Mouse (Mus musculus): ENCODE measurements around the gene Atf3. TPM values are rescaled to one million over a fixed set of nuclear protein-coding genes. Genes with fewer than 3 reads are reported as not detected.

The Atf3 gene
- polyA plus RNA-seq, 1 experiment, result 0.16 TPM

DNA sequence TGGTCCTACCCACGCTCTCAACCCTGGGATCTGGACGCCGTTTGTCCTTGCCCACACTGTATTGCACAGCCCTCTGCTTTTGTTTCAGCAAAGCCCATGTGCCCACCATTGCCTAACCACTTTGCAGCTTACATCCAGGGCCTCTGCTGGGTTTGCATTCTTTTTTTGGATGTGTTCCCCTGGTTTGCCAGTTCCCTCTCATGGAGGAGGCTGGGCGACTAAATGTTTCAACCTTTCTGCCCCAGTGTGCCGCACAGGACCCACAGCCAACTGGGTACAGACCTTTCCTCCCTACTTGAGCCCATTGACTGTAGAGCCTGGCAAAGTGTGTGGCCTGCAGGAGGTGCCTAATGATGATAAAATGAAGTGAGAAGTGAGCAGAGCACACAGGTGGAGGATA lies 38.3 kb upstream of the Atf3 start:
- Histone ChIP-seq H3K9me3 (ENCODE audit: control insufficient read depth, low read length) (no peaks in the 10 kb centered on the region), H3K36me3 (ENCODE audit: control insufficient read depth) (no peaks in the 10 kb centered on the region), H3K4me1 (ENCODE audit: control insufficient read depth) (no peaks in the 10 kb centered on the region), H3K27me3 (ENCODE audit: control insufficient read depth) (peaks cover 10% of the 10 kb centered on the region), H3K4me3 (replicated peaks) (no peak overlapping the region)
- no peak for TF ChIP-seq TAL1 (IDR thresholded peaks at IDR 0.05; ENCODE audit: low read length)
- no peak for TF ChIP-seq GATA1 (IDR thresholded peaks at IDR 0.05; ENCODE audit: low read length)

DNA sequence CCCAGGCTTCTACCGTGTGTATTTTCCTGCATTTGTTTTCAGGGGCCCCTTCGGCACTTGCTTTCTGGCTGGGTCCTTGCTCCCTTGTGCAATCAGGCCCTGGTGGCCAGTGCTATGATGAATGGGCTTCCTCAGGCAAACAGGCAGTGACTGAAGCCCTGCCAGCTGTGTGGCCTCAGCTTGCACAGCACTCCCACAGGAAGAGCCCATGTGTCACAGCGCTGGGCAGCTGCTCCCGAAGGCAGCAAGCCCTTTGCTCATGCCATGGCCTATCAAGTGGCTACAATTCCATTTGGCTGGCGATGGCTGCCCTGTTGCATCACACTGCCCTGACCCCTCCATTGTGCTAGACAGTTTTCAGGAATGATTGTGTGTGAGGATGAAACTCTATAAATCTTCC lies 36.6 kb upstream of the Atf3 start:
- peaks cover under 1% of the 10 kb centered on the region; the same call in 1 of the 2 replicates for H3K27me3 ChIP-seq (ENCODE audit: control insufficient read depth)
- TF ChIP-seq TAL1 (IDR thresholded peaks at IDR 0.05; ENCODE audit: low read length) (no peak), GATA1 (IDR thresholded peaks at IDR 0.05; ENCODE audit: low read length) (no peak)
- H3K4me3 ChIP-seq (replicated peaks), result no peak overlapping the region
- H3K9me3 ChIP-seq (ENCODE audit: control insufficient read depth, low read length), result no peaks in the 10 kb centered on the region
- H3K4me1 ChIP-seq (ENCODE audit: control insufficient read depth), result no peaks in the 10 kb centered on the region
- no peaks in the 10 kb centered on the region for H3K36me3 ChIP-seq (ENCODE audit: control insufficient read depth)

DNA sequence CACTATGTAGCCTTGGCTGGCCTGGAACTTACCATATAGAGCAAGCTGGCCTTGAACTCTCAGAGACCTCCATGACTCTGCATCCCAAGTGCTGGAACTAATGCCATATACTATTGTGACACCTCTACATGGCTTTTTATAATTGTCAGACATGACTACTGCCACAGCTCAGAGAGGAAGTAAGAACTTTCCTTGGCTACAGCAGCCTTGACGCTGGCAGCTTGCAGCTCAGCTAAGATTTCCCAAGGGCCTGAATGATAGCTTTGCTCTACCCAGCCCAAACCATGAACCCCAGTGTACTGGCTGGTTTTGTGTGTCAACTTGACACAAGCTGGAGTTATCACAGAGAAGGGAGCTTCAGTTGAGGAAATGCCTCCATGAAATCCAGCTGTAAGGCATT lies 35.8 kb upstream of the Atf3 start:
- TF ChIP-seq GATA1 (IDR thresholded peaks at IDR 0.05; ENCODE audit: low read length), result no peak
- no peak for TF ChIP-seq TAL1 (IDR thresholded peaks at IDR 0.05; ENCODE audit: low read length)
- no peaks in the 10 kb centered on the region for H3K36me3 ChIP-seq (ENCODE audit: control insufficient read depth)

DNA sequence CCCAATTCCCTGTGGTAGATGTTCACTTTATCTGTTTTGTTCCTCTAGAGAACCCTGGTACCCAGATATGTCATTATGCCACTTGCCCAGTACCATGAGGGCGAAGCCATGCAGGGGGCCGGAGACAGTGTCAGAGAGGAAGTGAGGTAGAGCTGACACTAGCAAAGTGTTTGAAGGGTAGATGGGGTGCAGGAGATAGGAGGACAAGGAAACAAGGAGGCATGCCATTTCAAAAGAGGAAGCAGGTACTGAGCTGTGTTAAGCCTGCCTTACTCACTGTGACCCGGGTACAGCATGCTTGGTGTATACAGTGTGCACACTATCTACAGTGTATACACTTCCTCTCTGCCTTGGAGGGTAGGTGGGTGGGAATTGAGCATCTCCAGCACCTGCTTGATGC lies 32.1 kb upstream of the Atf3 start:
- no peaks in the 10 kb centered on the region for H3K4me1 ChIP-seq (ENCODE audit: control insufficient read depth)
- no peak overlapping the region for H3K4me3 ChIP-seq (replicated peaks)
- TF ChIP-seq GATA1 (IDR thresholded peaks at IDR 0.05; ENCODE audit: low read length) (no peak), TAL1 (IDR thresholded peaks at IDR 0.05; ENCODE audit: low read length) (no peak)
- no peaks in the 10 kb centered on the region for H3K36me3 ChIP-seq (ENCODE audit: control insufficient read depth)
- H3K27me3 ChIP-seq (ENCODE audit: control insufficient read depth), result no peaks in the 10 kb centered on the region
- H3K9me3 ChIP-seq (ENCODE audit: control insufficient read depth, low read length), result no peaks in the 10 kb centered on the region

More for the DNA sequence above, 35.8 kb upstream of the Atf3 start:
- Histone ChIP-seq H3K4me1 (ENCODE audit: control insufficient read depth) (no peaks in the 10 kb centered on the region), H3K4me3 (replicated peaks) (no peak overlapping the region), H3K9me3 (ENCODE audit: control insufficient read depth, low read length) (no peaks in the 10 kb centered on the region), H3K27me3 (ENCODE audit: control insufficient read depth) (no peaks in the 10 kb centered on the region)

DNA sequence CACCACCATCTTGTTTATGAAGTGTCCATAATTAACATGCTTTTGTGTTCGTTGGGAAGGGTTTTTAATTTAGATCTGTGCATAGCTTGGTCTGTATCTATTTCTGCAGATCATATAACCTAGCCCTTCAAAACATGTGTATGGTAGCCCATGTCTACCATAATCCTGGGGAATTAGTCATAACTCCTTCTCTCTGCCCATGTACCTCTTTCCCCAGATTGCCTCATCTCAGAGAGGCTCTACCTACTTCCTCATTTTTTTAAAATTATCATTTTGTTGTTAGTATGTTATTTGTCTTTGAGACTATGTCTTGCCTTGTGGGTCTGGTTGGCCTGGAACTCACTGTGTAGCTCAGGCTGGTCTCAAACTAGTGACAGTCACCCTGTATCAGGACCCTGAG lies 30.6 kb upstream of the Atf3 start:
- Histone ChIP-seq H3K9me3 (ENCODE audit: control insufficient read depth, low read length) (no peaks in the 10 kb centered on the region), H3K4me1 (ENCODE audit: control insufficient read depth) (no peaks in the 10 kb centered on the region), H3K36me3 (ENCODE audit: control insufficient read depth) (no peaks in the 10 kb centered on the region), H3K27me3 (ENCODE audit: control insufficient read depth) (no peaks in the 10 kb centered on the region), H3K4me3 (replicated peaks) (no peak overlapping the region)
- no peak for TF ChIP-seq TAL1 (IDR thresholded peaks at IDR 0.05; ENCODE audit: low read length)
- TF ChIP-seq GATA1 (IDR thresholded peaks at IDR 0.05; ENCODE audit: low read length), result no peak

DNA sequence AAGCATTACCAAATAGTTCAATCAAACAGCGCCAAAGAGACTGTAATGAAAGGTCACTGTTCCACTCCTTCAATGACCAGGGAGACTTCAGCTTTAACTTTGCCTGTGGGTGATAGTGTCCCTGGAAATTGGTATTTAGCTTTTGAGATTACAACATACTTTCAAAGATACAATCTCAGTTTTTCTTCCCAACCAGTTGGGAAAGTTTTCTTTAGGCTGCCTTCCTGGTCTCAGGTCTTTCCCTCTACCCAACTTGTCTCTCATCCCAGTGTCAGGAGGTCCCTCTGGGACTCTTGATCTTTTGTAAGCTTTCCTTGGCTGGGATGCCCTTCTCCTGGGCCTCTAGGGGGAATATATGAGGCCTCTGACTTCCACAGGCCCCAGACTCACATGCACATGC lies 29.7 kb upstream of the Atf3 start:
- H3K27me3 ChIP-seq (ENCODE audit: control insufficient read depth), result no peaks in the 10 kb centered on the region
- H3K4me3 ChIP-seq (replicated peaks), result no peak overlapping the region
- H3K4me1 ChIP-seq (ENCODE audit: control insufficient read depth), result no peaks in the 10 kb centered on the region
- H3K9me3 ChIP-seq (ENCODE audit: control insufficient read depth, low read length), result no peaks in the 10 kb centered on the region
- TF ChIP-seq GATA1 (IDR thresholded peaks at IDR 0.05; ENCODE audit: low read length), result no peak
- no peak for TF ChIP-seq TAL1 (IDR thresholded peaks at IDR 0.05; ENCODE audit: low read length)
- H3K36me3 ChIP-seq (ENCODE audit: control insufficient read depth), result no peaks in the 10 kb centered on the region

DNA sequence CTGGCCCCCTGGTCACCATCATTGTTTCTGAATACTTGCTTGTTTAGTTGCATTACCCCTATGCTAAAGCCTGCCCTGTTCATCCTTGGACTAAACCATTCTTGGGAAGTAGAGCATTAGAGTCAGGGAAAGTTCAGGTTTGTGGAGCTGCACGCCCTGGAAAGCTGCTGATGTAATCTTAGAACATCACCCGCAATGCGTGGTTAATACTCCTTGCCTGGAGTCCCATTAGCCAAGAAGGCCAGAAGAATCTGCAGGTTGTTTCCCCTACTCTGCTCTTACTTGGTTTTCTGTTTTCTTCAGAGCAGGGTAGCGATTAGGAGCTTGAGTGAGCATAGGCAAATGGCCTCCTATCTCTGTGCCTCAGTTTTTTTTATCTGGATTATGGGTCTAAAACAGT lies 26.0 kb upstream of the Atf3 start:
- H3K36me3 ChIP-seq (ENCODE audit: control insufficient read depth), result no peaks in the 10 kb centered on the region
- no peaks in the 10 kb centered on the region for H3K4me1 ChIP-seq (ENCODE audit: control insufficient read depth)
- H3K27me3 ChIP-seq (ENCODE audit: control insufficient read depth), result no peaks in the 10 kb centered on the region
- no peak for TF ChIP-seq TAL1 (IDR thresholded peaks at IDR 0.05; ENCODE audit: low read length)
- no peak for TF ChIP-seq GATA1 (IDR thresholded peaks at IDR 0.05; ENCODE audit: low read length)
- no peak overlapping the region for H3K4me3 ChIP-seq (replicated peaks)
- no peaks in the 10 kb centered on the region for H3K9me3 ChIP-seq (ENCODE audit: control insufficient read depth, low read length)

DNA sequence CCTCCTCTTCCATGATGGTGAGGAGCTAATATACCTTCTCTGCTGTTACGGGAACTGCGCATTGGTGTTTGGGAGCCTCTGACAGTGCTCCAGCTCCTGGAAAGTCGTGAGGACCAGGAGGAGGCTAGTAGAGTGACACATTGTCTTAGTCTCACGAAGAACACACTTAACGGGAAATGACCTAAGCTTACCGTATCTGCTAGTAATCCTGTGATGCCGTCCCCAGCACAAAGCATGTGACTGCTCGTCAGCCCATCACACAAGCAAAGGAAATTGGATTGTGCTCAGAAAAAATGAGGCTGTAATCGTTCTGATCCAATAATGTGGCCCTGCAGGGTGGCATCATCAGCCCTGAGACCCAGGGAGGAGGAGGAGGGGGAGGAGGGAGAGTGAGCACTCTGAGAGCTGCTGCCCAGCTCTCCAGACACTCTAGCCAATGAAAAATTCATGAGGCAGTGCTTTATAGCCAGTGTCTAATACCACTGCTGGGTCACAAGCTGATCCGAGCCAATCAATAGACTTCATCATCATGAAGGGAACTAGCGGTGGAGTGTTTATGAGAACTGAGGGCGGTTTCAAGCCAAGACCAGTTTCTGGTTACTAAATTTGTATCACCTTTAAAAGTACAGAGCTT lies 24.3 kb upstream of the Atf3 start:
- Histone ChIP-seq H3K27me3 (ENCODE audit: control insufficient read depth) (no peaks in the 10 kb centered on the region), H3K9me3 (ENCODE audit: control insufficient read depth, low read length) (no peaks in the 10 kb centered on the region), H3K4me1 (ENCODE audit: control insufficient read depth) (no peaks in the 10 kb centered on the region), H3K4me3 (replicated peaks) (no peak overlapping the region), H3K36me3 (ENCODE audit: control insufficient read depth) (no peaks in the 10 kb centered on the region)
- TF ChIP-seq GATA1 (IDR thresholded peaks at IDR 0.05; ENCODE audit: low read length), result no peak
- TF ChIP-seq TAL1 (IDR thresholded peaks at IDR 0.05; ENCODE audit: low read length), result no peak

DNA sequence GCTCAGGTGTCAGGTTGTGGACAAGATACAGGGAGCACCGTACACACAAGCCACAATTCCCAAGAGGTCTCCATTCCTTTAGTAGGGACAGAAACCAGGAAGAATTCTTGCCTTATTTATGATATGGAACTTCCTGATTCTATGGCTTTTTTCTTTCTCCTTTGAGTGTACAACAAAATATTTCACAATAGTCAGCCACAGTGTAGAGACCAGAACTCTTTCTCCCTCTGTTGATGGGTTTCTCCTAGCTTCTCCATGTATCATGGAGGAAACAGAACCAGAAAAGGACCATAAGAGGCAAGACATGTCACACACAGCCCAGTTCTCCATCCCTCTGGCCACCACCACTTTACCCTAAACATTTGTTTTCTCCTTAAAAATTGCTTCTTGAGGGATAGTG lies 23.7 kb upstream of the Atf3 start:
- no peaks in the 10 kb centered on the region for H3K9me3 ChIP-seq (ENCODE audit: control insufficient read depth, low read length)
- no peaks in the 10 kb centered on the region for H3K27me3 ChIP-seq (ENCODE audit: control insufficient read depth)
- no peaks in the 10 kb centered on the region for H3K4me1 ChIP-seq (ENCODE audit: control insufficient read depth)
- no peak overlapping the region for H3K4me3 ChIP-seq (replicated peaks)
- H3K36me3 ChIP-seq (ENCODE audit: control insufficient read depth), result no peaks in the 10 kb centered on the region
- TF ChIP-seq TAL1 (IDR thresholded peaks at IDR 0.05; ENCODE audit: low read length) (no peak), GATA1 (IDR thresholded peaks at IDR 0.05; ENCODE audit: low read length) (no peak)

DNA sequence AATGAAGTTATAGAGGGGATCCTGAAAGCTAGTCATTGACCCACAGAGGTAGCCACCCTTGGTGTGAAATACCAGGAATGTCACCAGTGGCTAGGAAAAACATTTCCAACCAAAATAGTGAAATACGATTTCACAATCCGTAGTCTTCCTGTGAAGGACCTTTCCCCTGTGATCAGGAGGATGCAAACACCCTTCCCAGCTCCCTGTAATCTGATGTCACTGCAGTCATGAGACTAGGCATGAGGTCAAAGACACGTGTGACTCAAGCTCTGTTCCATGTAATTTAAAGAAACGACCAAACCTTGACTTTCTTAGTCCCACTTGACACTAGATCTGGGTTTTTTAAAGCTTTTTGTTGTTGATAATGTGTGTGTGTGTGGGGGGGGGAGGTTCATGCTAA lies 21.8 kb upstream of the Atf3 start:
- no peaks in the 10 kb centered on the region for H3K4me1 ChIP-seq (ENCODE audit: control insufficient read depth)

More for the DNA sequence above, 21.8 kb upstream of the Atf3 start:
- Histone ChIP-seq H3K4me3 (replicated peaks) (no peak overlapping the region), H3K36me3 (ENCODE audit: control insufficient read depth) (no peaks in the 10 kb centered on the region), H3K27me3 (ENCODE audit: control insufficient read depth) (no peaks in the 10 kb centered on the region), H3K9me3 (ENCODE audit: control insufficient read depth, low read length) (no peaks in the 10 kb centered on the region)
- TF ChIP-seq TAL1 (IDR thresholded peaks at IDR 0.05; ENCODE audit: low read length), result no peak
- TF ChIP-seq GATA1 (IDR thresholded peaks at IDR 0.05; ENCODE audit: low read length), result no peak

All from erythroblast, embryonic 14.5 days (primary cell).